Mouse (Mus musculus): ENCODE data around the gene Gins2.

GRCm38 (mm10) chr8:120574941-120575340 lies 14.2 kb downstream of the Gins2 start:
- TF ChIP-seq CTCF (IDR thresholded peaks at IDR 0.05; ENCODE audit: insufficient read depth, low read length) (no peak), POLR2A (IDR thresholded peaks at IDR 0.05; ENCODE audit: borderline replicate concordance, extremely low read depth, low read depth, low read length) (no peak)

Data from lung, adult 2 months (tissue).